Mouse (Mus musculus): Measurements from ENCODE around the gene Als2cl. TPM values are rescaled to one million over a fixed set of nuclear protein-coding genes. Genes with fewer than 3 reads are reported as not detected.

Als2cl gene
- total RNA-seq, 2 experiments from 2014 or later = 0.08 to 0.44 TPM

DNA sequence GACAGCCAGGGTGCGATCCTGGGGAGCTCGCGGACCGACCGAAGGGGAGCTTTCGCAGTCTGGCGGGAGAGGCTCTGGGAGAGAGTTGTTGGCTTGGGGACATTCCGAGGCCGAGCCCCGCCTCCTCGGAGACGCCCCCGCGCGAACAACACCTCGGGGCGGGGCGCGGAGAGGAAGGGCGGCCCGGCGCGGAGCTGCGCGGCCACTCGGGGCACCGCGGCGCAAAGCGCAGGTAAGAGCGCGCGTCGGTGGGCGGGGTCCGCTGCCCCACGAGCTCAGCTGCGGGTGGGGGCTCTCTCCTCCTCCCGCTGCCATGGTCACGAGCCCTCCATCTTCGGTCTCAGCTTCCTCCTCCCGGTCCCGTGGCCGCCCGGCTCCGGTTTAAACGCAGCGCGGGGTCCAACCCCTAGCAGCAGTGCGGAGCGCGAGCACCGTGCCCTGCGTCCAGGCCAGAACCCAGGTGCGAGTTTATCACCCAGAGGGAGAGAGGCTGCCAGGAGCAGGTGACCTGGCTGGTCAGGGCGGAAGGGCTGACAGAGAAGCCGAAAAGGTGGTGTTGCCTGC is 410 bp downstream of the Als2cl start, which contains the start of gene Tmie:
Gene Tmie, minus strand, starts transcription at position 116 of the 564 bp plus-strand sequence.
- peak; percentile 40 for ATAC-seq (replicated peaks; ENCODE audit: poor library complexity)

DNA sequence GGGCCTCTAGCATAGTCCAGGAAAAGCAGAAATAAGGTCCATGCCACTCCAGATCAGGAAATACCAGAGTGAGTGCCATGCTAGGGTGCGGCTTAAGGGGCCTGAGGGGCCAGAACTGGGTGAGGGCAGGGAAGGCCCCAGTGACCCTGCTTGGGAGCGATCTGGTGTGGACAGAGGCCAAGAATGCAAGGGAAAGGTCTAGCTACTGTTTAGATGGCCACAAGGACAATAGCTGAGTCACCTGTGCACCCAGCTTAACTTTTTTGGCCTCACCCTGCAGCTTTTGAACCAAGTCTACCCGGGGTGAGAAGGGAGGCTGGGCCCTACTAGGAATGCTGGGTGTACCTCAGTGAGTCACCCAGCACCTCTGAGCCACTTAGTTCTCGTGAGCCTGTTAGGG is 1.1 kb downstream of the Als2cl start:
- no peak for ATAC-seq (replicated peaks; ENCODE audit: poor library complexity)

DNA sequence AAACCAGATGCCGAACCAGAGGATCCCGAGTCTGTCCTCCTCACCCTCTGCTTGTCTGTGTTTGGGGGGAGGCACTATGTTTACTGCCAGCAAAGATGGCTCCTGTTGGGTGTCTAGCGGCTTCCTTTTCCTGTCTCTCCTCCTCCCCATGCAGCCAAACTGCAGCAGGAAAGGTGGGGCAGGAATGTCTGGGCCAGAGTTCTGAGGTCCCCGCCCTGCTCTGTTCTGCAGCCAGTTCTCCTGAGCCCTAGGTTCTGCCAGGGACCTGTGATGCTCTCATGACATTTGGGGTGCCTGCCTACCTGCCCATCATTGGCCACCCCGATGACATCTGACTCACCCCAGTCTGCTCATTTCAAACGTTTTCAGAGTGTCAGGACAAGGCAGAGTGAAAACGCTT is 2.3 kb downstream of the Als2cl start:
- ATAC-seq (replicated peaks; ENCODE audit: poor library complexity) = no peak

DNA sequence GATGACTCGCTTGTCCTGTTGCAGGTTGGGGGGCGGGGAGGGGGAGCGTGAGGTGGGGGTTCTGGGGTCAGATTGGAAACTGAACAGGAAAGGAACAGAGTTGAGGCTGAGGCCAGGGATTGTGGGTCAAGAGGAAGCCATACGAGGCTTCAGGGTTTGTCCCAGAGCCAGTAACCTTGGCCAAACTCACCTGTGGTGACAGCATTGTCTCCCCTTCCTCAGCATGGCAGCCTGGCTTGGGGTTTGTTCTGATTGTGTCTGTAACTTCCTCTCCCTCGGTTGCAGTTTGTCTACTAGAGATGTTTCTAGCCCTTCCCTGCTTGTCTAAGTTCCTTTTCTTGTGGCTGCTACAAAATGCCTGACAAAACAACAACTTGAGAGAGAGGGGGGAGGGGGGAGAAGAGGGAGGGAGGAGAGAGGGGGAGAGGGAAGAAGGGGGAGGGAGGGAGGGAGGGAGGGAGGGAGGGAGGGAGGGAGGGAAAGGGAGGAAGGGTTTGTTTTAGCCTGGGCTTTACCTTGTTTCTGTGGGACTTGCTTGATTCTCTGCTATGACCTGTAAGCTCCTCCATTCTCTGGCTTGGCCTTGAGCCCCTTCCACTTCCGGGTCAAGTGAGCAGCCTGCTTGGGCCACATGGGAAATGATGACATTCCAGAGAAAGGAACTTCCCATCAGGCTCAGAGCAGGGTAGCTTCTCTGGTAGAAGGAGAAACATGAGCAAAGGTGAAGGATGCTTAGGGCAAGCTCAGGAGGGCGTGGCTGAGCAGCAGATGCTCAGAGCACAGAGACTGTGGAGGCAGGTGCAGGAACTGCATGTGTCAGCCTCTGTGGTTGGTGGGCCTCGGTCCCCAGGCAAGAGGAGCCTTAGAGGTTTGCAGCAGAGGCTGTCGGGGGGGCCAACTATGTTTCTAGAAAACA is 8.0 kb downstream of the Als2cl start:
- ATAC-seq (replicated peaks; ENCODE audit: poor library complexity) = no peak

DNA sequence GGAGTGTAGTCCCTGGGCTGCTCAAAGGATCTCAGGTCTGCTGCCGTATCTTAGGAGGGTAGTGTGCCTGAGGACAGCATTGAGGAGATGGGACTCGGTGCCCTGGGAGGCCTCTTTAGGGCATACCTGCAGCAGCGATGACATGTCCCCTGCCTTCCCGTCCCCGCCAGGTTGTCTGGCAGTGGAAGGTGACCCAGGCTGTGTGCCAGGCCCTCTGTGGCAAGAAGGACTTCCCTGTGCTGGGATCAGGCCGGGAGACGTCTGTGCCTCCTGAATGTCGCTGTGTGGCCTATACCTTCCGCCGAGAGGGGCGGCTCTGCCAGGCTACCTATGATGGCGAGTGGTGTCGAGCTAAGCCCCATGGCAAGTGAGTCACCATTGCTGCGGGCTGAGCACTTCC is 9.3 kb downstream of the Als2cl start:
- ATAC-seq (replicated peaks; ENCODE audit: poor library complexity) = no peak

DNA sequence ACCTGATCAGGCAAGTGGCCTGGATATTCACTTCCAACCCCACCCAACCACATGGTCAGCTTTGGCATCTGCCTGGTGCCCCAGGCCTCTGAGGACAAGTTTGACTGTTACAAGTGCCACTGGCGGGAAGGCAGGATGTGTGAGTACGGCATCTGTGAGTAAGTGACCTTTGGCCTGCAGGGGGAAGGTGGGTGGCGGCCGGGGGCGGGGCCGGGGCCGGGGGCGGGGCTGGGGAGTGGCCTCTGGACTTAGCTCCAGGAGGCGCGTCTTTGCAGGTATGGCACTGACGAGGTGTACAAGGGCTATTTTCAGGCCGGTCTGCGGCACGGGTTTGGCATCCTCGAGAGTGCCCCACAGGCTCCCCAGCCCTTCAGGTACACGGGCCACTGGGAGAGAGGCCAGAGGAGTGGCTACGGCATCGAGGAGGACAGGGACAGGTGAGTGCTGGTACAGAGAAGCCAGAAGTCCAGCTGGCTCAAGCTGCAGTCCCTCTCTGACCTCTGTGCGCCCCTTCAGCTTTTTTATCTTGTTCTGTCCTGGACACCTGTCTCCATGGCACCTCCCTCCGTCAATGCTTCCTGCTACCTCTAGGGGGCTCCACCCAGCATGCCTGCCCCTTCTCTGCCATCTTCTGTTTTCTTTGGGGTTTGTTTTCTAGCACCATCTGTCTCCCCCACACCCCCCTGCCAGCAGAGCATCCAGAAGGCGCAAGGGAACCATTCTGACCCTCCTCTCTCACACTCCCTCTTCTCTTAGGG is 10.5 kb downstream of the Als2cl start:
- ATAC-seq (replicated peaks; ENCODE audit: poor library complexity) = no peak

DNA sequence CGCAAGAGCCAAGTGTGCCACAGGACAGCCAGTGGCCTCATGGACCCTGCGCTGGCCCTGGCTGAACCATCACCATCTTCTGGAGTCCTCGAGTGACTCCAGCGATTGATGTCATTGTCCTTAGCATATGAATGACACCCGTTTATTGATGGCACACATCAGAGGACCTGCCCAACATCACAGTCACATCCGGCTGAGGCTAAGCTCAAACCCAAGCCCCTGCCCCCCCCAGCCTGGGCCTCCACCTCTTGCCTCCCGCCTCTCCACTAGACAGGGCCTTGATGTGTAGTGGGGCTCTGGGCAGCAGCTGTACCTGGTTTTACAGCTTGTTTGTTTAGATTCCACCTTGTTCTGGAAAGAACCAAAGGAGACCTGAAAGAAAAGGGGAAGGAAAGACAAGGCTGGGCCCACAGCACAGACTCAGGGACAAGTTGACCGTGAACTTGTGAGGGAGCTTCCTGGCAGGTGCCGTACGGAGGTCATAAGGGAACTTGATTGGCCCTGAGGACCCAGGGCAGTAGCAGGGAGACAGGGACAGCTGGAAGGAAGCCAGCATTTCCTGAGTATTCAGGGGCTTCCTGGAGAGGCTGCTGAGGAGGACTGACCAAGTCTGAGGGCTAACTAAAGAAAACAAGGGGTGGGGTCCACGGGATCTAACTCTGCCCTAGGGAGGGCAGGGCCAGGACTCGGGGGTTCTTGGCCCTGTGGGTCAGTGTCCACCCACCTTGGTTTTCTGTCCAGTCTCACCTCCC is 11.6 kb downstream of the Als2cl start:
- ATAC-seq (replicated peaks; ENCODE audit: poor library complexity) = peak; percentile 24; the same call in 1 of the 2 replicates

DNA sequence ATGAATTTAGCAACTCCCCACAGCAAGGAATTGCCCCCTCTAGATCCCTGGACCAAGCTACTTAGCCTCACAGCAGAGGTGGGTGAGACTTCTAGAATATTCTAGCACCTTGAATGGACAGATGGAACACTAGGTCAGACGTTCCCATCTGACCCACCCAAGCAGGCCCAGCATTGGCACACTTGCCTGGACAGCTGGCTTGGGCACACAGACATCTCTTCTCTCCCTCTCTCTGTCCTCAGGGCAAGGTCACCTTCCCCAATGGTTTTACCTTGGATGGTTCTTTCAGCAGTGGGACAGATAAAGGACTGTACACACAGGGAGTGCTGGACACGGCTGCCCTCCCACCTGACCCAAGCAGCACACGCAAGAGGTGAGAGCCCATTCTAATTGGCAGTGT is 12.9 kb downstream of the Als2cl start:
- ATAC-seq (replicated peaks; ENCODE audit: poor library complexity) = no peak

DNA sequence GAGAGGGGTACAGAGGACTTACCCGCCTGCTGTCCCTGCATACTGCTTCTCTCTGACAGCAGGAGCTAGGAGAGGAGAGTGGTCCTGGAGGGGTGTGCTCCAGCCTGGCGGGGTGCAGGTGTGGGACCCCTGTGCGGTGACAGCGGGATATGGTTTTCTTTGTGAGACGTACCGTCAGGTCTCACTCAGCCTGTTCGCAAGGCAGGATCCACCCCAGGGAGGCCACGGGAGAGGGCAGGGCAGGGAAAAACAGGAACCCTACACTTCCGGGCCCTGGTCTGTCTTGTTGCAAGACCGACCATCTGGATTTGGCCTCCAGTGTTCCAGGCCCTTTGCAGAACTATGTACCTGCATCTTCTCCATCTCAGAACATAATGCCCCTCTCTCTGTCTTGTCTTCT is 13.8 kb downstream of the Als2cl start:
- peak; percentile 35; the same call in 1 of the 2 replicates for ATAC-seq (replicated peaks; ENCODE audit: poor library complexity)

DNA sequence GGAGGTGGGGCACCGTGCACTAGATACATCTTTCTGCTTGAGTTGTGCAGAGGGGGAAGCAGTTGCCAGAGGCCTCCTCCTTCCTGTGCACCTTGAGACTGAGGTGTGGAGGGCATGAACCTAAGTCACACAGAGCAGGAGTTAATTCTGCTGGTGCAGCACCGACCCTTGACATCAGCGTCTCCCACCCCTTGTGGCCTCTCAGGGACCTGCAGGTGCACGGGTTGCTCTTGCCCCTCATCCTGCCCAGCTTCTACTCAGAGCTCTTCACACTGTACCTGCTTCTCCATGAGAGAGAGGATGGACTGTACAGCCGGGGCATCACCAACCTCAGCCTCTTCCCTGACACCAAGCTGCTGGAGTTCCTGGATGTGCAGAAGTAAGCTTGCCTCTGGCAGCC is 15.8 kb downstream of the Als2cl start:
- no peak for ATAC-seq (replicated peaks; ENCODE audit: poor library complexity)

DNA sequence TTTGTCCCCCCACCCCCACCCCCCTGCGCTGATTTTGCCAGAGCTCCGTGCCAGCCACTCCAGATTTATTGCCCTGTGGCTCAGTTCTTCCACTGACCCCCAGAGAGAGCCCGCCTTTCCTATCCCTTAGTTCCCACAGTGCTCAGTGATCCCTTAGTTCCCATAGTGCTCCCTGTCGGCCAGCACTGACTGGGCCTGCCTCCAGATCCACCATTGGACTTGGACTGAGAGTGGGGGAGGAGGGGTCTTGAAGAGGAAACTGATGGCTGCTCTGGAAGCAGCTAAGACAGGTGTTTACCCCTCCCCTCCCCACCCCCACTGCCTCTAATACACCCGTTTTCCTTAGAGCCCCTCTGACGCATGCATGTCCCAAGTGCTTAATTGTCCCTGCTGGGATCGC is 16.3 kb downstream of the Als2cl start:
- no peak for ATAC-seq (replicated peaks; ENCODE audit: poor library complexity)

DNA sequence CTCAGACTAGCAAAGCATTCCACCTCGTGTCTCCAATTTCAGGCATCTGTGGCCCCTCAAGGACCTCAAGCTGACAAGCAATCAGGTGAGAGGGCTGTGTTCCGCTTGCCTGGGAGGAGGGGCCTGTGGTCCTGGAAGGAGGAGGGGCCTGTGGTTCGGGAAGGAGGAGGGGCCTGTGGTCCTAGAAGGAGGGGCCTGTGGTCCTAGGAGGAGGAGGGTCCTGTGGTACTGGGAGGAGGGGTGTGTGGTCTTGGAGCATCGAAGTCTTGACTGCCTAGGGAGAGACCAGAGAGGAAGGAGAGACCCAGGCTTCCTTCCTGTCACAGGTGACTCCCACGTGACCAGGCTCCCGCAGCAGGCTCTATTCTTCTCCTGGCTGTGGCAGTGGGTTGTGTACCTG is 16.9 kb downstream of the Als2cl start:
- ATAC-seq (replicated peaks; ENCODE audit: poor library complexity) = peak; percentile 59

DNA sequence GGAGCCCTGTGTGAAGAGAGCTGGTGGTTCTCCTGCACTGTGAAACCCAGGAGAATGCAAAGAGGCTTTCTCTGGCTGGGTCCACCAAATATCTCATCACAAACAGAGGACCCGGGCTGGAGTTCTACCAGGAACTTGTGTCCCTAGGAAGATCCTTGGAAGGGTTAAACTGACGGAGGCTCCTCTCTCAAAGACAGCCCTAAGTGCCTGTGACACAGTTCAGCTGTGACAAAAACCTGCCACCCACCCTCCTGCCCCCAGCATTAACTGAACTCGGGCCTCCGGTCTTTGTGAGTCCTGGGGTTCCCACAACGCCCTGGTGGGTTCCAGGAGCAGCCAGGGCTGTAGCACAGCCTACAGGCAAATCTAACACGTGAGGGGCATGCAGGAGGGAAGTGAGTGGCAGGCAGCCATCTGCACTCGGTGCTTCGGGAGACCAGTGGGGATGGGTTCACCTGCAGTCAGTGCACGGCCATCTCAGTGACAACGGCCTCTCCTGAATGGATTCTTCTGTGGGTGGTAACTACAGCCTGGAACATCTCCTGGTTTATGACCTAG is 19.9 kb downstream of the Als2cl start:
- no peak for ATAC-seq (replicated peaks; ENCODE audit: poor library complexity)

DNA sequence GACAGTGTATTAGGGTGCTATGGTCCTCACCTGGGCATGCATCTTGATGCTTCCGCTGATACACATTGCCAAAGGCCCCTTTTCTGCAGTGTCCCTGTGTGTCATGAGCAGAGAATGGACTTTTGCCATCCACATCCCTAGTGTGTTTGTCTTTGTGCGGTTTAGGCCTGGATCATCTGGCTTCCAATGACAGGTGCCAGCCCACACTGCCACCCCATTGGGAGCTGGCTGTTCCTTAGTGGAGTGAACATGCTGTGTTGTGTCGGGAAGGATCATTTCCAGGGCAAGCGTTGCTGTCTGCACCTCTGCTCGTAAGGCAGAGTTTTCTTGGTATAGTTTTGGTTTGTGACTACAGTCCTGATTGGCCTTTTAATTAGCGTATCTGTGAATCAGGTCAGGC is 21.5 kb downstream of the Als2cl start:
- ATAC-seq (replicated peaks; ENCODE audit: poor library complexity) = no peak

DNA sequence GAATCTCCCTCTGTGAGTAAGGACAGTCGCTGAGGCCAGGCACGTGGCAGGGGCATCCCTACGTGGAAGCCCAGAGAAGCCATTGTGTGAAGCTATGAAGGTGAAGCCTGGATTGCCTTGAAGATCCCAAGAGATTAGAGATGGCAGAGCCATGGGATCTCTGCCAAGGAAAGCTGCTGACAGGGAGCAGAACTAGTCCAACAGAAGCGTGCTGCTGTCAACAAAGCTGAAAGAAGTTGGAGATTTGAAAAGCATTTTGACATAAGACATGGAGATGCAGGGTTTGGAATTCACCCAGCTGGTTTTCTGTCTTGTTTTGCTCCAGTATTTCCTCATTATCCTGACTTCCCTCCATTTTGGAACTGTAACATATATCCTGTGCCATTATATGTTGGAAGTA is 22.6 kb downstream of the Als2cl start:
- ATAC-seq (replicated peaks; ENCODE audit: poor library complexity) = no peak

DNA sequence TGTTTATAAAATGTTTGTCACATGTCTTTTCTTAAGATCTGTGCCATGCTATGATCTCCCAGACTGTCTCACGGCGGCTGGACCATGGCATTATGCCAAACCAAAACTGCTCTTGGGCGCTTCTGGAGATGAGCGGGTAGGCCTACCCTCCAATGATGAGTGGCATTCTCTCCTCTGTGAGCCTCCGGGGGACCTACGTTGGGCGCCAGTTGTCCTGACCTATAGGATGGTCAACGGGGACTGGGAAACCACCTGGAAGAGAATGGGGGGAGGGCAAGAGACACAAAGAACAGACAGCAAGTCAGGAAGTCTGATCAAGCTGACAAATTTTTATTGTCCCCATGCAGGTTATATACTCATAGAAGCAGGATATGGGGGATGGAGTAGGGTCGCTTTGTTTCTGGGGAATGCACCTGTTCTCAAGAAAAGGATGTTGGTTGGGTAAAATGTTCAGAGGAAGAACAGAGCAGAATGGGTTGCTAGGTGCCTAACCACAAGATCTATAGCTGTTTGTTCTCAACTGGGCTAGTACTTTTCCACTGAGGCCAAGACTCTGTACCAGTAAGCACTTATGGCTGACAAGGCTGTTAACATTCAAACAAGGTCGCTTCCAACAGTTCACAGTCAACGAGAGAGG is 27.6 kb downstream of the Als2cl start:
- ATAC-seq (replicated peaks; ENCODE audit: poor library complexity) = no peak

DNA sequence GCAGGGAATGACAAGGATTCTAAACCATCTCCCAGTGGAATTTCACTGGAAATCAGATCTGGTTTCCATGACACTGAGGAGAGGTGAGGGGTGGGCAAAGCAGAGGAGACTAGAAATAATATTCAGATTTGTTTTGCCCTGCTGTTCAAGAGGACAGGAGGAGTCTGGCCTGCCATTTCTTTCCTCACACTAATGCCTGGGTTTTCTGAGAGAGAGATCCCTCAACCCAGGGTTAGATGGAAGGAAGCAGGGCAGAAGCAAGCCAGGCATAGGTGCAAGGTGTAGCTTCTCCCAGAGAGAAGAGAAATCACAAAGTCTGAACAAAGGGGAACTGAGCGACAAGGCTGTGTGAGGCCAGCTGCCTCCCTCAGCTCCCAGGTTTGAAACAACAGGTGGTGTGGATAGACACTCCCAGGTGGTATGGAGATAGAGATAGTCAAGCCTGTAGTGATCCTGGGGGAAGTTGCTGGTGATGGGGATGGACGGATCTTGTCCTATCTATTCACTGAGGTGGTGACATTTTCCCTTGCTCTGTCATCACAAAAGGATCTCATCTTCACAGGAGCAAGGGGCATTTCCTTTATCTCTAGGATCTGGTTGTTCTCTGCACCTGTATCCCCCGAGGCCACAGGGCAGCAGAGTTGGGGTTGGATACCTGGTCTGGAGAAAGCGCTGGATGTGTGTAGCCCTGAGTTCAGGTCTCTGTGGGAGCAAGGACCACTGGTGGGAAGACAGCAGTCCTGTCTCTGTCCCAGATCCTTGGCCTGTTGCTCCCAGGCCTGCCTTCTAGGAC is 28.4 kb downstream of the Als2cl start:
- no peak for ATAC-seq (replicated peaks; ENCODE audit: poor library complexity)

DNA sequence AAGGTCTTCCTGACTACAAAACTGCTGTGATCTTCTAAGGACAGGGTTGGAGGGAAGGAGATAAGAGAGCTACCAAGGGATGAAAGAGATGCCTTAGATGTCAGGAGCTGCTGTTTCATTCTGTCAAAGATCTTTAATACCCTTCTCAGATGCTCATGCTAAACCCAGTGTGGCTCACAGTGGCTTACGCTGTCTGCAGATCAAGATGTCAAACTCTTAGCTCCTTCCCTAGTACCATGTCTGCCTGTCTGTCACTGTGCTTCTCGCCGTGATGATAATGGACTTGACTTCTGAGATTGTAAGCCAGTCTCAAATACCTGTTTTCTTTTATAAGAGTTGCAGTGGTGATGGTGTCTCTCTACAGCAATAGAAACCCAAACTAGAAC is 29.0 kb downstream of the Als2cl start:
- ATAC-seq (replicated peaks; ENCODE audit: poor library complexity) = no peak

DNA sequence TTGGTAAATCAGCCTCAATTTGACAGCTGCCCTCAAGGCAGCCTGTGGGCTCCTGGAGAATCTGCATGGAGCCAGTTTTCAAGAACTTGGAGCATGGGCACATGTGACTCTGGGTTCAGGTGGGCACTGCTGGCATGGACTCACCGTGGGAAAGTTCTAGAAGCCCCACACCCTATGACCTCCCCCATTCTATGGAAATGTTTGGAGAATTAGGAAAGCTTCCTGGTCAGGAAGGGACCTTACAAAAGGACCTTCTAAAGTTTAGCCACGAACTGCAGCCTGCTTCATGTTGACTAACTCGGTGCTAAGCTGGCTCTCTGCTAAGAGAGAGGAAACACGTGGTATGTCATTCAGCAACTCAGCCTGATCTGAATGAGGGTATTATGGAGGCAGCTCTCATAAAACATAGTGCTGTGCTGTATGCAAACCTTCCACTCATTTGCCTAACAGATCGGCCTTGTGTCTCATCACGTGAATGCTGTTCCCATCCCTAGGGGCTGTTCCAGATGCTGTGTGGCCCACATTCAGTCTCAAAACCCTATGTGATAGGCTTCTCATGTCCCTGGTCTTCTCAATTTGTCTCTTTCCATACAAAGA is 29.8 kb downstream of the Als2cl start:
- ATAC-seq (replicated peaks; ENCODE audit: poor library complexity) = no peak
